Mouse (Mus musculus) kidney, postnatal 10 days (tissue): ENCODE measurements at regions not wholly inside any gene's neighbourhood (a gene's known extent, or its start where the extent isn't known, plus 50 kb on each side); places are given as distances from the start of the nearest gene placed in this dataset.
A peak's percentile ranks its signal among the peaks of the same experiment; 100 is the strongest.

Source experiments
- DNase-seq: peaks from one replicate; pipeline ENCODE4 v3.0.0; 2021; ENCODE audit warnings: mixed read lengths

- DNase-seq, result no peak
Measured at GRCm38 (mm10) chr8:116837991-116838390, 83.3 kb downstream of the Cmc2 start.

GRCm38 (mm10) chr8:116832181-116832580 is 89.1 kb downstream of the Cmc2 start:
- peak; percentile 83 for DNase-seq

GRCm38 (mm10) chr8:116829631-116830030 is 91.6 kb downstream of the Cmc2 start:
- DNase-seq, result no peak

- DNase-seq, result no peak
Measured at GRCm38 (mm10) chr8:116828220-116828619, 93.0 kb downstream of the Cmc2 start.

GRCm38 (mm10) chr8:116827141-116827540 is 94.1 kb downstream of the Cmc2 start:
- no peak for DNase-seq

GRCm38 (mm10) chr8:116814118-116814851 is 81.5 kb upstream of the Cdyl2 start:
- peak; percentile 85 for DNase-seq

- DNase-seq, result no peak
Measured at GRCm38 (mm10) chr8:116801313-116801712, 68.5 kb upstream of the Cdyl2 start.

- no peak for DNase-seq
Measured at GRCm38 (mm10) chr8:116800636-116801035, 67.8 kb upstream of the Cdyl2 start.

GRCm38 (mm10) chr8:116798981-116799380 is 66.2 kb upstream of the Cdyl2 start:
- no peak for DNase-seq

- no peak for DNase-seq
Measured at GRCm38 (mm10) chr8:116795713-116796112, 62.9 kb upstream of the Cdyl2 start.

GRCm38 (mm10) chr8:116793107-116793506 is 60.3 kb upstream of the Cdyl2 start:
- peak; percentile 65 for DNase-seq

- DNase-seq, result no peak
Measured at GRCm38 (mm10) chr8:116790294-116790693, 57.5 kb upstream of the Cdyl2 start.
